Mouse (Mus musculus): ENCODE measurements at regions not wholly inside any gene's neighbourhood (a gene's known extent, or its start where the extent isn't known, plus 50 kb on each side); places are given as distances from the start of the nearest gene placed in this dataset.
A peak's percentile ranks its signal among the peaks of the same experiment; 100 is the strongest.

DNA sequence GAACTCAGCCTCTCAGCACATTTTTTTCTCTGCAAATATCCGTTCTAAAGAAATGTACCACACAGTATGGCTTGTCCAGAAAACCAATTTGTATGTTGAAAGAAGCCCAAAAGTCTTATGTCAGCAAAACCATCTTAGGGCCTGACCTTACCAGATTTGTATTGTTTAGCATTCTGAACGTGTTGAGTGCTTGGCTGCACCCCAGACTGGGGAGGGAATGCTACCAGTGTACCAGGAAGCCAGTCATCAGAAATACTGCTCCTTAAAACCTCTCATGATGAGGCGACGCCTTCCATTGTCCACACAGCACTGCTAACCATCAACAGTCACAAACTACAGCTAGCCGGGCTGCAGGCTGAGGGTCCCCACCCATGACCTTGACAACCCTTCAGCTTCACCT, 148.3 kb upstream of the Irx5 start:
- no peak for DNase-seq

DNA sequence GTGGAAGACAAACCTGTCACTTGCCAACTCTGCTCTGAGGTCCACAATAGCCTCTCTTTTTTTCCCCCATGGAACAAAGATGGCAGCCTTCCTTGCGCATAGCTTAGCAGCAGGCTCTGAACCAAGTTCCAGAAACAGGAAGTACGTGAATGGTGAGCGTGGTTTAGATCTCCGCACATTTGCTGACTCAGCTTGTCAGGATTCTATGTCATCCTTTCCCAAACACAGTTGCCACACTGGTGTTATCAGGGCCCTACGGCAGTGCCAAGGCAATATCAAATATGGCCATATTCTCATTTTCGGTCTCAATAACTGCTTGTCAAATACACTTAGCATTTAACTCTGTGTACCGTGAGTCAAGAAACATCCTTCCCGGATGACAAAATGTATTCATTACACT, 161.8 kb upstream of the Irx5 start:
- no peak for DNase-seq

DNA sequence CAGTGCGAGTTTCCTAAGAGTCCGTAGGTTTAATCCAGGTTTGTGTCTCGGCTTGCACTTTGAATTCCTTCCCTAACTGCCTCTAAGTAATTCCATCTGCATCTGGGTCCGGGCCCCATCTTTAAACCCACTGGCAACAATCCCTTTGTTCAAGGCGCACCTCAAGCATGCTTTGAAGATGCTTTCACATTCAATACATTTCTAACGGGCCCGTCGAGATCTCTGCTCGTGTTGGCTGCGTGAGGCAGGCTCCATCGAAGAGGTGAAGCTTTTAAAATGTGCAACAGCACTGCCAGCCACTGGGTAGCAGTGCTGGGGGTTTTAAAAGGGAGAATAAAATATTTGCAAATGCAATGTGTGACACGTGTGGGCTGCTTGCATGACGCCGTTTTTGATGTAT, 163.4 kb upstream of the Irx5 start:
- no peak for DNase-seq

DNA sequence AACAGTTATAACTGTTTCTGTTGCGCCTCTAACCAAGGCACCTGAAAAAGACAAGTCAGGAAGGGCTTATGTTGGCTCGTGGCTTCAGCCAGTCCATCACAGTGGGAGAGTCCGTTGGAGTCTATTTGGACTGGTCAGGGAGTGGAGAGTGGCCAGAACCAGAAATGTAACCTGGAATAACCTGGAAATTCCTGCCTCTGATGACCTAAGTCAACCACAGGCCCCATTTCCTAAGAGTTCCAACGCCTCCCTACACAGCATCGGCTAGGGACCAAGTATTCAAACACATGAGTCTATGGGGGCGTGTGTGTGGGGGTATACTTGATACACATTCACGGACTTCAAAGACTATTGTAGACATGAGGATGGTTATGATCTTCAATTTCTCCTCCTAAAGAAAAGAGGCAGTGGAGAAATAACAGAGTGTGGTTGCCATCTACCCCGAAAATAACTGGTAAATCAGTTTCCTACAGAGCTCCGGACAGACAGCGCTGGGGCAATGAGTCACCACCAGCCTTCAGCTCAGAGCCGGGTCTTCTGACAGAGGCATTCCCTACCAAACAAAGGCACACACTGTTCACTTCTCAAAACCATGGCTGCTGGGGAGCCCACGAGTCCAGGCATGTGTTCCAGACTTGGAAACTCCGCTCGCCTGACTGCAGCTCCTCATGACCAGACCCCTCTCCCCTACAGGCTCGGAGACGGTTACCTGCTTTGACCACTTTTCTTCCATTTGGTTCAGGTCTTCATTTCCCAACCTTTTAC, 167.0 kb upstream of the Irx5 start:
- DNase-seq, result peak in 1 of 2 experiments; percentile 6

DNA sequence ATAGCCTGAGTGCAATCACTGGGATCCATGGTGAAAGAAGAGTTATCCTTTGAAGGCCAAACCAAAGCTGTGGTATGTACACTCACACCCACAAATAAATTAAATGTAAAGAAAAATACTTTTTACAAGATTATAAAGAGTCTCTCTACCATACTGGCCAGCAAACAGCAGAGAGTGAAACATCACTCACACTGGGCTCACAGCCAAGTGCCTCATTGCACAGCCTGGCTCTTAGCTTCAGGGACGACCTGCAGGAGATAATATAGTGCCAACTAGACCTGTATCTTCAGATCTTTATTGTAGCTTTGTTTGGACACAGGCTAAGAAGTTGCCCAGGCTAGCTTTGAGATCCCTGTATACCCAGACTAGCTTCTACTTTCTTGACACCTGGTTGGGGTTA, 174.1 kb upstream of the Irx5 start:
- DNase-seq, result peak; percentile 14 to 24

DNA sequence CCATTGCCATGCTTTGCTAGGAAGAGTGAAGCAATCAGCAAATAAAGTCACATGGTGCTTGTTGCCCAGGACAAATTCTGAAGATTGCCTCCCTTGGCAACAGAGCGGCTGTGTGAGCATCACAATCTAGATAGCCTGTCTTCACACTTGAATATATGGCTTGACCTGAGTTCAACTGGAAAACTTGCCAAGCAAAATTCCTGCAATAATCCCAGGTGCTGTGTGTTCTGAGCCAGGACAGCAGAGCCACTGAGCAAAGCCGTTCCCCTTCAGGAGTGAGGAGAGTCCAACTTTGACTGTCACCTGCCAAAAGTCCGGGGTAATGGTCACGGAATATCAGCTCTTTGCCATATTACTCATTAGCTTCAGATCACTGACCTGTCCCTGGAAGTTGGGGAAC, 176.8 kb upstream of the Irx5 start:
- no peak for DNase-seq

DNA sequence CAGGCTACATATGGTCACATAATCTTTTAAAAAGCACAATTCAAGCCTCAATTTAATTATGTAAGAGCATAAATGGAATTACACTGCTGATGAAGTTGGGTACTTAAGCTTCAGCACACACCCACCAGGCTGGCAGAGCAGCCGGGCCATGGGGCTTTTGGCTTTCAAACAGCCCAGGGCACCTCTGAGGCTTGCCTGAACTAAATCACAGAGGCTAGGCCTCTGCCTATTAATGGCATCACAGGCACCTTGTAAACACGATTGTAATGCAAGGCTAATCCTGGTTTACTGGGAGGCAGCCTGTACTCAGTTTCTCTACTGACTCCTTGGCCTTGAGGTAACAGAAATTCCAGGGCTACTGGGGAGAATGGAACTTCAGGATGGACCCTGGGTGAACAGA, 178.1 kb upstream of the Irx5 start:
- DNase-seq, result no peak

DNA sequence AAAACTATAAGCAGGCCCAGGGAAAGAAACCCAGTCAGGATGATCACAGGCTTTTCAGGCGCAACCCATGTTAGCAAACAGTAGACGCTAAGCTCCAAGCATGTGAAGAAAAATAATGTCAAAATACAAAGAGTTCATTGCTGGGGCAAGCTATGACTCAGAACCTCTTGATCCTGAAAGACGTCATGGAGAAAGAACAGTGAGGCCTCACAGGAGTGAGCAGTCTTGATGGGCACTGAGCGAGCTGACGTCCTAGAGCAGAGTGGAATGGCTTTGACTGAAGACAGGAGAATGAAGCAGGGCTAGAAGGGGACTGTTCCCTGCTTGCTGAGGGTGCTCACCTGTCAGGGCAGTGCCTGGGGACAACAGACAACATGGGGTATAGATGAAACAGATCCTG, 181.3 kb upstream of the Irx5 start:
- no peak for DNase-seq

DNA sequence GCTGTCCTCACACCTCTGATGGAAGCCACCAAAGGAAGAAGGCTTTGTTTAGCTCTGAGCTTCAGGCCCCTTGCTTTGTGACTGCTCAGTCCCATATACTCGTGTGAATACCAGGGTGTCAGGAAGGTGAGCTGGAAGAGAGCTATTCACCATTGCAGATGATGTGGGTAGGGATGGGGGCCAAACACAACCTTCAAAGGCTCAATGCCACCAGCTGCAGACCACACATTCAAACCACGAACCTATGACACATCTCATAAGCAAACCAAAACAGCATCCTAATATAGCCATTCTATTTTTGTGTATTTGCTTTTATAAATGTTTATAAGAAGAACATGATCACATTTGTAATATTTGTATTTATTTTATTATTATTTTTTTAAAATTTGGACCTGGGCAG, 183.3 kb upstream of the Irx5 start:
- no peak for DNase-seq

DNA sequence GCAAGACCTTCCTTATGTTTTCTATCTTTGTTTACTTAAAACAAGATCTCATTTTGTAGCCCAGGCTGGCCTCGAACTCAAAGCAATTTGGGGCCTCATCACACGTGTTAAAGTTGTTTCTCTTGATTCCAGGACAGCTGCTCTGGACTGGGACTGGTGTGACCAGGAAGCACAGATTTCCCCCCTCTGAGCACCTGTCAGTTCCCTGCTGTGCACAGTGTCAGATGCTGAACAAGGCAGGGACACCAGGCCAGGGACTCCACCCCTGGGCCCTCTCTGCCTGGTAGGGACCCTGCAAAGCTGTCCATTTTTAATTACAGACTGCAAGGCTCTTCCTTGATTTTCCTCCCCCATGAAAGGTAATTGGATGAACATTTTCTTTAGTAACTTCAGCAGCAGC, 185.8 kb upstream of the Irx5 start:
- no peak for DNase-seq

DNA sequence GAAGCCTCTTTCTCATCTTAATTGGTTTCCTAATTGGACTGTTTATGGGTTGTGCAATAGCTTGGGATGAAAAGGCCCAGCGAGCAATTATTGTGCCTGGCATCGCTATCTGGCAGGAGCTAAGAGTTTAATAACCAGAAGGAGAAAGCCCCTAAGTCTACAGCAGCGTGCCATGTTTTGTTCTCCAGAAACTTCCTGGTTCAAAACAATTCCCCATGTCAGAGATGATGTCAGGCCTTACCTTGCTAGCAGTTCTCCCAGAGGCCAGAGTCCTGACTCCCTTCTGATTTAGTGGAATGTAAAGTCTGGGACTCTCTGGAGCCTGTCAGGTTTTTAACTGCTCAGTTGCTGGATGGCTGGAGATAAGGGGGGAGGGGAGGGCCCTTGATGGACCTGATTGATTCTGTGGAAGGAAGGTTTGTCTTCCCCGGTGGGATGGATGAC, 190.1 kb upstream of the Irx5 start:
- DNase-seq, result no peak

DNA sequence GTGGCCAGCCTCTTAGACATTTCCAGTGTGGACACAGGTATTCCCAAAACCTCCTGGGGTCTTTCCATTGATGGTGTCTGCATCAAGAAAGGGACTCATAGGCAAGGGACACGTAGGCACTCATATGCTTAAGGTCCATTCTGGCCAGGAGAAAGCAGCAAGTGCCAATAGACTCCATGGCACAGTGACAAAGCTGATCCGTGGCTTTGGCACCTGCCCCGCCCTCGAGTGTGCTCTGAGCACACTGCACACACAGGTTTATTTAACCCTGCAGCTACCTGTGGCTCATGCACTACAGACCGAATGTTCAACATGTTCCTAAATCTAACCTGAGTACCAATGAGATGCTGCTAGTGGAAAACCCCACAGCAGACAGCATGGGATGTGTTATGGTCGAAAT, 192.1 kb upstream of the Irx5 start:
- DNase-seq, result no peak

DNA sequence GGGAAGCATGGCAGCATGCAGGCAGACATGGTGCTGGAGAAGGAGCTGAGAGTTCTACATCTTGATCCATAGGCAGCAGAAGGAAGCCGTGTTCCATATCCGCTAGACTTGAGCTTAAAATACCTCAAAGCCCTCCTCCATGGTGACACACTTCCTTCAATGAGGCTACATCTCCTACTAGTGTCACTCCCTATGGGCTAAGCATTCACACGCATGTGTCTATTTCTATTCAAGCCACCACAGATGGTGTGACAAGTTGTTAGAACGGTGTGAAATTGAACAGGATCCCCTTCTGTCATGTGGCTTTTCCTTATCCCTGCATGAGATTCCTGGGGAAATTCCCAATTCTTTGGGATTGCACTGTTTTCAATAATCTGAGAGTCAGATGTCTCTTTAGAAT, 192.9 kb upstream of the Irx5 start:
- DNase-seq, result no peak

DNA sequence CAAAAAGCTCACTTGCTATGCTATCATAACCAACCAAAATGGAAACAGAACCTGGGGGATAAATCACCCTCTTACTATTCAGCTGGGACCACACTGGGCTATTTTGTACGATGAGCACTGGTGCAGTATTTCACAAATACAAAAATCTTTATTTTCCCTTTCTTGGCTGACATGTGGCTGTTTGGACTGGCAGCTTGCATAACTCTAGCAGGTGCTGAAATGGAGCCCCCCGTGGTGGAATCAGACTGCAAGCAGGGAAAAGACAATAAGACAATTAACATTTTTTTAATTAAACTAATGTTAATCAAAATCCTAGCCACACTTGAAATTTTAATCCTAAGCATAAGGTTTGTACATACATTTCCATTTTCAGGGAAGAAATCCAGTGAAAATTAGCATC, 196.4 kb upstream of the Irx5 start:
- no peak for DNase-seq

DNA sequence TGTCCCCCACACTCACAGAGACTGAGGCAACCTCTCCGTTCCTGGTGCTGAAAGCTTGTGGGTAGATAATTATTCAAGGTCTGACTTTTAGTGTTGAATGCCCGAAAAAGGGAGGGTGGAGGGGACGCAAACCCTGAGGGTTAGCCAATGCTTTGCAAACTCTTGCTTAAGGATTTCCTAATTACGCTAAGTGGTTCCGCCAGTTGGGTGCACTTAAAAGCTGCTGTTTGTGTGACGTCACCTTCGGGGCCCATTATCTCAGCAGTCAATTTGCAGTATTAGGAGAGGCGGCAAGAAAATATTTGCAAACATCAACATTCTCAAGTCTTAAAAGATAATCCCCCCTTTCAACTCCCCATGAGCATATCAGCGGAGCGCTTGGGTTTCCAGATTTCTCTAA, 199.2 kb upstream of the Irx5 start:
- DNase-seq, result no peak

DNA sequence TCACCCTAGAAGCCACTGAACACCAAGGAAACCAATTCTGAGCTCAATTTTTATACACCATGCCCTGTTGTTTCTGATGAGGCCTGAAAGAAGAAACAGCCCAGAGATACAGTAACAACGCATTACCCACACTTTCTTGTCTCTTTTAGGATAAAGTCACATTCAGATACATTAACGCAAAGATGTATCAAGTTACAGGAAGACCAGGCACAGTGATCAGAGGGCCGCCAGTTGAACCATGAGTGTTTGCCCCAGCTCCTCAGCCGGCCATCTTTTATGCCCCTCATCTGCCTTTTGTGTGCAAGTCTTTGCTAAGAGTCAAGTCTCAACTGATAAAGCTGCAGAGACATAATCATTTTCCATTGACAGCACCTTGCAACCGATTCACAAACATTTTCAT, 204.9 kb upstream of the Irx5 start:
- no peak for DNase-seq

DNA sequence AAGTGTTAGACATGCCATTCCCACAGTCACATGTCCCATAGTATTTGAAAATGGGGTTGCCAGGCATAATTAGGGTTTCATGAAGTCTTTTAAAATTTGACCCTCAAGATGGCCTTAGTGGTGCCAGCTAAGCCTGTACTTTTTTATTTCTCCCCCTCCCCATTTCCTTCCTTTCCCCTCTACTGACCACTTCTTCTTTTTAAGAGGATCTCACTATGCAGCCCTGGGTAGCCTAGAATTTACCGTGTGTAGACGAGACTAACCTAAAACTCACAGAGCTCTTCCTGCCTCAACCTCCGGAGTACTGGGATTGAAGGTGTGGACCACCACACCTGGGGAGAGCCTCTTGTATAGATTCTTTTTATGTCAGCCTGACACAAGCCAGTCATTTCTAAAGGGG, 209.8 kb upstream of the Irx5 start:
- no peak for DNase-seq

DNA sequence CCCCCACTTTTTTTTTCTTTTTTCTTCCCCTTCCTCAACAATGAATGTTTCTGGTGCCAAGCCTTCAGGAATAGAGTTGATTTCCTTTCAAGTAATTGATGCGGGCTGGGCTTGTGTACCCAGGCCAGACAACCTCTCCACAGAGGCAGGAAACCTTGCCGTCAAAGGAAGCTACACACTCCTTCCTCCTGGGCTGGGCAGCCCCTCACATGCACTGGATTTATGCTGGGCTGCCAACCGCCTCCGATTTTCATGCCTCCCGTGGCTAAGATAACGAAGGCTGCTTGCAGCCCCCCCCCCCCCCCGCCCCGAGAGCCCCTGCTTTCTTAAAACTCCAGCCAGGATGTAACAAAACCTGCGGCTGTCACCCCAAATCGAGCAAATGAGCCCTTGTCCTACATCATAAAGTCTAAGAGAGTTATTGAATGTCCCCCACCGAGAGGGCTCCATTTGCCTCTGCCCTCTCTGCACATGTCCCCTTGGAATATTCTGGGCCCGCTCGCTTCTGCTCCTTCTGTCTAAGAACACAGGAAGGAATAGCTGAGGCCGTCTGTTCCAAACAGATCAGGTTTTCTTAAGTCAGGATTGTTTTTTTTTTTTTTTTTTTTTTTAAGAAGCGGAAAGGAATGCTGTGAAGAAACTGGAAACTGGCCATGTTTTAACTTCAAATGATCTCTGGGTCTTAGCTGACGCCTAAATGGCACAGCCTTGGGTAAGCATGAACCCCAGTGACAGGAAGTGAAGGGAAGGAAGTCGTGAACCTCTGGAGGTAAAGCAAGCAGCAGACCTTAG, 220.1 kb upstream of the Irx5 start:
- DNase-seq, result no peak

DNA sequence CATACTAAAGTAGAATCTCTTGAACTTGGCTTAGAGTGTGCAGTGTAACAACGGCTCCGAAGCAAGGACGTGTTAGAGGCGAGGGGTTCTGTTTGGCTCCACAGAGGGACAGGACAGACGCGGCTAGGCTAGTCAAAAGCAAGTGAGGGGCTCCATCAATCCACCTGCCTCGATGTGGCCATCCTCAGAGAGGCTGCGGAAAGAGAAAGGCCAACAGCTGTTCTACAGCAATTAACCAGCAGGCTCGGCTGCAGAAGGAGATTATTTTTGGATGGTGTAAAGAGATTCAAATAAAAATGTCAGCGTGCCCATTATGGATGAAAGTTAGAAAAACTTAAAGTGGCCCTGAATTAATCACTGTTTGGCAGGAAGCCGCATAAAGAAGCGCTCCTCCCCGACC, 221.0 kb upstream of the Irx5 start:
- DNase-seq, result no peak

DNA sequence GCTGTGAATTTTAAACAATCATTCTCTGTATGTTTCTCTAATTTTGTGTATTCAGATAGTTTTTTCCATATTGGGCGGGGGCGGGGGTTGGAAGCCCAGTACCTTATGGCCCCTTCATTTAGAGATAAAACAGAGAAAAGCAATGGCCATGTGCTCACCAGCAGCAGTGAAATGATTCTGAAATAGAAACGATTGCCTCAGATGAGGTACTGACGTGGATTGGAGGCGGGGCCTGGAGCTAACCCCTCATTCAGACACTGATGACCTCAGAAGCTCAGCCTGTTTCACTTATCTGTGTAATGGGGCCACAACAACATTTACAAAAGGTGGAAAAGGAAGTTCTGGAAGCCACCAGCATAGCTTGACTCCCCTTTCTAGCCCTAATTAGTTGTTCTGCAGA, 223.0 kb upstream of the Irx5 start:
- DNase-seq, result no peak

DNA sequence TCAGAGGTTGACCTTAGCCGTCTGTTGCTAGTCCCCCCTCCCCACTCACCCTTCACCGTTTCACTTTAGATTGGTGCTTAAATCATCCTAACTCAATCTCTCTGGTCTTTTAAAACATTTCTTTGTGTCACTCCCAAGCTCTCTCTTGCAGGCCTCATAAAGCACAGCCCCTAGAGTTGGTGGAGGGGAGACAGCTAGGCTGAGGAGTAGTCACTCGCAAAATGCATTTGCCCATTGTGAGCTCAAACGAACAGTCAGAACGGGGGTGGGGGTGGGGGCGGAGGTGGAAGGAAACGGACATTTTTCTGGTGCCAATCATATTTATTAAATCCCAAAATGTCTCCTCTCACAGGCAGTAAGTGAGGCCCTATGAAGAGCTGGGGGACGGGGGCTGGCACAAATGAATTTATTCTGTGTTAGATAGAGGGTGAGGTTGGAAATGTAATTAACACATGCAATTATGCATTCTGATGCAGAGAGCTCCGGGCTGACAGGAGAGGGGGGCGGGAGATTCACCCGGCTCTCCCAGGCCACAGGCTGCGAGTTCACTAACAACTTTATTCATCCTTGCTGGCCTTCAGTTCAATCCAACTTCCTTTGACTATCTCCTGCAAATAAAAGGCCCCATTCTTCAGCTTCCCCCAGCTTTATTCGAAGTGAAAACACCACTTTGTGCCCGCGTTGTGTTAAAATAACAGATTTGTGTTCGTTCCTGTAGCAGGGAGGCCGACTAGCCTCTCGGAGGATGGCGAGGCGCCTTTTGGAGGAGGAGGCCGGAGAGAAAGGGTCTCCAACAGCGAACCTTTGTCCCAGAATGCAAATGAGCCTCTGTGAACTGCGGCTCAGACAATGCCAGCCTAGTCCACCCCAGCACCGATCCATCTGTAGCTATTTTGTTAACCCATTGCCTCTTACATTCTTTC, 223.7 kb upstream of the Irx5 start:
- DNase-seq, result peak in 1 of 2 experiments; percentile 12

DNA sequence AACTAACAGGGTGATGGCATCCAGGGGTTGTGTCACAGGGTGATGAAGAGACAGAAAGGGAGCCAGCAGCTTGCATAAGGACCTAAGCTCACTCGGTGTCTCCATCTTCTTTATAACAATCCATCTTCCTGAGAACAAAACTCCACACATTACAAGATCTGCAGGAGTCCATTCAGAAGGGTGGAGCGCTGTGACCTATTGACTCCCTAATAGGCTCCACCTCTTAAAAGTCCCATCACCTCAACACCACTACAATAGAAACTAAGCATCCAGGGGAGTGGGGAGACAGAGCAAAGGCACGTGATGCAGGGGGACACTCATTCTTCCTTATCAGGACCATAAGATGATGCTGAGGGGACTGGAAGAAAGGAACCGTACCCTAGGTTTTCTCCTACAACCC, 224.5 kb upstream of the Irx5 start:
- no peak for DNase-seq

DNA sequence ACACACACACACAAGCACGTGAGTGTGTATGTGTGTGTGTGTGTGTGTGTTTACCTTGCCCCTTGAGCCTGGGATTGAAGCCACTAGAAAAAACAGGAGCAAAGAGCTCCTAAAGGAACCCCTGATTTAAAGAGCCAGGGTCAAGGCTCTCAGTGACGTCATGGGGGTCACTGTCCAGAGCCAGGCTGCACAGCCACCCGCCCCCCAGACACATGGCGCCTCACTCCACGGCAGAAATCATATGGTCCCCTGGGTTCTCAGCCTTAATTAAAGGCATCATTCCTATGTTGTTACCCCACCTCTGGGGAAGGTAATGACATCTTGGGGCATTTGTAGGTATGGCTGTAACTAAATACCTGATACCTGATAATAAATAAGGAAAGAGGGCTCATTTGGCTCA, 224.9 kb upstream of the Irx5 start:
- DNase-seq, result no peak
